Mouse (Mus musculus) heart, postnatal 0 days (tissue): Measurements from ENCODE around the gene AC124108.1.

Experiments used
- CTCF ChIP-seq: IDR thresholded peaks from 2 replicates; pipeline ENCODE4 v1.5.1; 2016; ENCODE audit warnings: antibody characterized with exemption, control low read depth, low read depth
- EP300 ChIP-seq: IDR thresholded peaks from 2 replicates; pipeline ENCODE4 v1.6.1; 2016; ENCODE audit warnings: antibody characterized with exemption, low read depth

GRCm38 (mm10) chr1:132171619-132172018, 19.6 kb upstream of the AC124108.1 start:
- TF ChIP-seq EP300 (no peak), CTCF (no peak)
